In the genomic region with DNA sequence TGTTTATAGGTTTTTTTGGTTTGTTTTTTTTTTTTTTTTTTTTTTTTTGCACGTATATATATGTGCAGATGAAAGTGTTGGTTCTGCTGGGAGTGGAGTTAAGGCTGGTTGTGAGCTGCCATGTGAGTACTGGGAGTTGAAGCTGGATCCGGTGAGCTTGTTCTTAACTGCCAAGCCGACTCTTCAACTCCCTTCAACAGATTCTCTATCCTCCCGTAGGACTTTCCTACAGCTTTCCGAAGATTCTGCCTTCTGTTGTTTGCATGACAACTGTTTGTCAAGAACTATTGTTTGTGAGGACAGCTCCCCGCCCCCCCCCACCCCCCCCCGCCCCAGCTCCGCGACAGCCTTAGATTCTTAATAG, we compare ENCODE assay signal across 8 mouse cellular contexts. TPM values are rescaled to one million over a fixed set of nuclear protein-coding genes. Genes with fewer than 3 reads are reported as not detected.
DNase-seq lines count a peak whose midpoint lies in the region; ATAC-seq and TF ChIP-seq lines count a peak whose summit lies in the region.

No protein-coding gene starts in this region.

- H3K27ac ChIP-seq in embryonic facial prominence, embryonic 13.5 days: no peak overlapping the region
- no peak overlapping the region for H3K27ac ChIP-seq in intestine, postnatal 0 days (ENCODE audit: low read depth, low read length)
- H3K27ac ChIP-seq in small intestine, adult 2 months (ENCODE audit: insufficient read depth, low read depth, low read length): no peak overlapping the region

- H3K9ac ChIP-seq in embryonic facial prominence, embryonic 13.5 days: no peak overlapping the region; the same call in 1 of the 2 replicates
- H3K9ac ChIP-seq in intestine, postnatal 0 days (ENCODE audit: low read depth, low read length): no peak overlapping the region

- H3K9me3 ChIP-seq in megakaryocyte, embryonic 14.5 days: no peaks in the 10 kb centered on the region
- no peaks in the 10 kb centered on the region for H3K9me3 ChIP-seq in embryonic facial prominence, embryonic 13.5 days
- H3K9me3 ChIP-seq in intestine, postnatal 0 days (ENCODE audit: control insufficient read depth): no peaks in the 10 kb centered on the region

- peaks cover 12% of the 10 kb centered on the region for H3K36me3 ChIP-seq in megakaryocyte, embryonic 14.5 days (replicated peaks; ENCODE audit: low read length)
- no peaks in the 10 kb centered on the region for H3K36me3 ChIP-seq in embryonic facial prominence, embryonic 13.5 days
- H3K36me3 ChIP-seq in intestine, postnatal 0 days (ENCODE audit: control insufficient read depth, insufficient read depth): no peaks in the 10 kb centered on the region
- H3K36me3 ChIP-seq in small intestine, adult 2 months (ENCODE audit: control insufficient read depth, insufficient read depth, low read length): peaks cover 2% of the 10 kb centered on the region; the same call in 1 of the 2 replicates

- TF ChIP-seq CTCF in intestine, postnatal 0 days (IDR thresholded peaks at IDR 0.05; ENCODE audit: low read depth): no peak
- TF ChIP-seq CTCF in small intestine, adult 2 months (IDR thresholded peaks at IDR 0.05; ENCODE audit: extremely low read depth, insufficient read length, insufficient replicate concordance, low read depth, low read length): no peak

- peak overlapping the region; percentile 94 for H3K4me3 ChIP-seq in megakaryocyte, embryonic 14.5 days (replicated peaks)
- peak overlapping the region; percentile 86 for H3K4me3 ChIP-seq in embryonic facial prominence, embryonic 13.5 days
- peak overlapping the region; percentile 89 for H3K4me3 ChIP-seq in intestine, postnatal 0 days (ENCODE audit: low read depth, low read length)
- H3K4me3 ChIP-seq in small intestine, adult 2 months (ENCODE audit: low read depth, low read length): peak overlapping the region; percentile 41; the same call in 1 of the 2 replicates

- no peak for ATAC-seq in megakaryocyte, adult 5-6 weeks (ENCODE audit: poor library complexity, severe bottlenecking)
- ATAC-seq in embryonic facial prominence, embryonic 13.5 days (ENCODE audit: insufficient number of reproducible peaks, insufficient read depth, low FRiP score, low TSS enrichment, low read depth): no peak
- ATAC-seq in intestine, postnatal 0 days: no peak

- WGBS in embryonic facial prominence, embryonic 13.5 days: 2% methylated on average over 9 of the region's 9 CpGs
- WGBS in intestine, postnatal 0 days: 2% methylated on average over 9 of the region's 9 CpGs
- 7% methylated on average over 9 of the region's 9 CpGs for WGBS in small intestine, adult 2 months

- DNase-seq in adrenal gland, adult 18-20 months (ENCODE audit: low spot score in 2 of 2): no peak
- DNase-seq in left cerebral cortex, postnatal 36 days (ENCODE audit: low spot score in 2 of 2): no peak
- no peak for DNase-seq in natural killer cell, adult 2 months (ENCODE audit: low spot score in 2 of 2)

- H3K4me2 ChIP-seq in embryonic facial prominence, embryonic 13.5 days: peak overlapping the region; percentile 85
- H3K4me2 ChIP-seq in intestine, postnatal 0 days (replicated peaks; ENCODE audit: low read depth): peak overlapping the region; percentile 71

- no peaks in the 10 kb centered on the region for H3K27me3 ChIP-seq in megakaryocyte, embryonic 14.5 days (replicated peaks)
- H3K27me3 ChIP-seq in embryonic facial prominence, embryonic 13.5 days: no peaks in the 10 kb centered on the region
- H3K27me3 ChIP-seq in intestine, postnatal 0 days (replicated peaks; ENCODE audit: control insufficient read depth, insufficient read depth, low read length): no peaks in the 10 kb centered on the region
- no peaks in the 10 kb centered on the region for H3K27me3 ChIP-seq in small intestine, adult 2 months (ENCODE audit: control insufficient read depth, insufficient read depth, low read length)

- intact Hi-C loops in left cerebral cortex, postnatal 36 days (cut with DNase I): no loop called here

- peaks cover 37% of the 10 kb centered on the region for H3K4me1 ChIP-seq in megakaryocyte, embryonic 14.5 days
- peaks cover 20% of the 10 kb centered on the region for H3K4me1 ChIP-seq in embryonic facial prominence, embryonic 13.5 days
- no peaks in the 10 kb centered on the region; the same call in 1 of the 2 replicates for H3K4me1 ChIP-seq in intestine, postnatal 0 days (replicated peaks; ENCODE audit: control insufficient read depth, insufficient read depth, low read length)
- peaks cover 3% of the 10 kb centered on the region; the same call in 1 of the 2 replicates for H3K4me1 ChIP-seq in small intestine, adult 2 months (ENCODE audit: control insufficient read depth, insufficient read depth, insufficient read length, low read length)

- TF ChIP-seq POLR2A in small intestine, adult 2 months (IDR thresholded peaks at IDR 0.05; ENCODE audit: low read depth, low read length): no peak

RNA-seq across cellular contexts. Expression of a gene that starts 0.4 kb away (rescaled TPM):
- 43.9 and 50.1 TPM in 2 replicates for polyA plus RNA-seq in megakaryocyte, embryonic 14.5 days (2012; ENCODE audit: insufficient read depth, low replicate concordance)
- 76.9 and 77.0 TPM in 2 replicates for total RNA-seq in megakaryocyte, adult 5-6 weeks (2015)
- total RNA-seq in megakaryocyte, adult 5-6 weeks (2017): 45.9 and 62.3 TPM in 2 replicates
- polyA plus RNA-seq in embryonic facial prominence, embryonic 13.5 days (2015; fragmentation: Nextera tagmentation; extraction: Ambion mirVana): 163 and 164 TPM in 2 replicates
- polyA plus RNA-seq in intestine, postnatal 0 days (2015; fragmentation: Nextera tagmentation; extraction: Ambion mirVana): 107 and 109 TPM in 2 replicates
- polyA plus RNA-seq in small intestine, adult 2 months (2012; rRNA removed): 28.2 and 38.6 TPM in 2 replicates
- total RNA-seq in adrenal gland, adult 18-20 months (2021): 100 to 1,000 TPM in 1 of 2 experiments, 10 to 100 TPM in 1; 97.9 to 111 TPM
- 10 to 100 TPM; 49.8 to 50.2 TPM for total RNA-seq in left cerebral cortex, postnatal 36 days (2021)

Comparison
In these comparisons a context has a peak if more than half of its experiments do, and no peak if none do; other contexts are left out.
1. H3K4me3 ChIP-seq: peak in every context shown above with its lines; median percentile 94 in megakaryocyte, embryonic 14.5 days; 89 in intestine, postnatal 0 days; 86 in embryonic facial prominence, embryonic 13.5 days; 41 in small intestine, adult 2 months.